Mouse (Mus musculus): ENCODE data around the gene Map2k4. TPM values are rescaled to one million over a fixed set of nuclear protein-coding genes. Genes with fewer than 3 reads are reported as not detected.

Gene Map2k4
- 7.6 and 8.3 TPM in 2 replicates for polyA plus RNA-seq (2012; rRNA removed)

- peaks cover 3% of the 10 kb centered on the region; the same call in 1 of the 2 replicates for H3K4me1 ChIP-seq (ENCODE audit: control insufficient read depth, insufficient read depth, insufficient read length)
- H3K27me3 ChIP-seq (ENCODE audit: control insufficient read depth, insufficient read depth, low read length), result no peaks in the 10 kb centered on the region
- H3K4me3 ChIP-seq (ENCODE audit: extremely low read depth, insufficient read depth, insufficient read length), result peak within 1 kb of the TSS; percentile 76
- TF ChIP-seq CTCF (IDR thresholded peaks at IDR 0.05; ENCODE audit: extremely low read depth, insufficient read depth, insufficient read length, insufficient replicate concordance) (no peak), POLR2A (IDR thresholded peaks at IDR 0.05; ENCODE audit: low read depth, low read length) (peak; percentile 79)
- peak within 1 kb of the TSS; percentile 81 for H3K27ac ChIP-seq (ENCODE audit: insufficient read depth, low read length)
- WGBS, result 1% methylated on average over 36 of the region's 36 CpGs
- DNase-seq (ENCODE audit: low read depth in 1 of 2, low spot score in 2 of 2), result peak; percentile 85 to 91
- H3K36me3 ChIP-seq (ENCODE audit: control insufficient read depth, insufficient read depth, low read length), result no peaks in the 10 kb centered on the region
Observed at GRCm38 (mm10) chr11:65788154-65788553, at the start of gene Map2k4. Gene Map2k4 (minus strand): TSS chr11:65788297.

DNA sequence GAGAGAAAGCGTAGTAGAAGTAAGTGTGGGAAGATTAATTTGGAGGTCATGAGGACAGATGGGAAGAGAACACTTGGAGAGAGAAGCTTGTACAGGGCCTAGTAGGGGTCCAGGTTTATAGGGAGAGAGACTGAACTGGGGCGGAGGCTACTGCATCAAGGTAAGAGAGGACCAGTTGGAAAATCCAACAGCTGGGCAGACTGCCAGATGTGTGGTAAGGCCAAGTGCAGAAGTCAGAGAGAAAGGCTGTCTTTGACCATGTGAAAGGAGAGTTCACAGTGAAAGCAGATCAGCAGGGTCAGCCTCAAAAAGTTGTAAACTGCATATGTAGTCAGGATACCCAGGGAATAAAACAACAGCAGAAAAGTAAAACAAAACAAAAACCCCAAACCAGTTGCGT, 36.5 kb upstream of the Map2k4 start:
- Histone ChIP-seq H3K4me3 (ENCODE audit: extremely low read depth, insufficient read depth, insufficient read length) (no peak overlapping the region), H3K36me3 (ENCODE audit: control insufficient read depth, insufficient read depth, low read length) (peaks cover 39% of the 10 kb centered on the region), H3K27ac (ENCODE audit: insufficient read depth, low read length) (no peak overlapping the region), H3K4me1 (ENCODE audit: control insufficient read depth, insufficient read depth, insufficient read length) (no peaks in the 10 kb centered on the region), H3K27me3 (ENCODE audit: control insufficient read depth, insufficient read depth, low read length) (no peaks in the 10 kb centered on the region)
- no peak for TF ChIP-seq POLR2A (IDR thresholded peaks at IDR 0.05; ENCODE audit: low read depth, low read length)
- no peak for TF ChIP-seq CTCF (IDR thresholded peaks at IDR 0.05; ENCODE audit: extremely low read depth, insufficient read depth, insufficient read length, insufficient replicate concordance)
- 92% methylated on average over 3 of the region's 3 CpGs for WGBS
- no peak for DNase-seq (ENCODE audit: low read depth in 1 of 2, low spot score in 2 of 2)

DNA sequence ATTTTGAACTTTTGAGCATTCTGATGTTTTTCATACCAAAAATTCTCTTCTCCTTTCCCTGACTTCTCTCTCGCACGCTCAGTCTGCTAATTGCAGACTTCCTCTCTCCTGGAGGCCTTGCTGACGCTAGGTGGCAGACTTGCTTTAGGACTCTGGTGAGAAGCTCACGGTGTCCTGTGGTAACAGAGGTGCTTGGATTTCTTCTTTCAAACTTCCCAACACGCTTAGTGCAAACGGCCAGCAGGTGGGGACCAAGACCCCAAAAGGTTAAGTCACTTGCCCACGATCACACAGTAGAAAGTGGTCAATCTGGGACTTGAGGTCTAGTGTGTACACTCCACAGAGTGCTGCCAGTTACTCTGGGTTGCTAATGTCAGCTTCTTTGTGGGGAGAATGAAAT, 32.8 kb upstream of the Map2k4 start:
- Histone ChIP-seq H3K36me3 (ENCODE audit: control insufficient read depth, insufficient read depth, low read length) (peaks cover 35% of the 10 kb centered on the region), H3K4me3 (ENCODE audit: extremely low read depth, insufficient read depth, insufficient read length) (no peak overlapping the region), H3K27ac (ENCODE audit: insufficient read depth, low read length) (no peak overlapping the region), H3K27me3 (ENCODE audit: control insufficient read depth, insufficient read depth, low read length) (no peaks in the 10 kb centered on the region), H3K4me1 (ENCODE audit: control insufficient read depth, insufficient read depth, insufficient read length) (no peaks in the 10 kb centered on the region)
- peak; percentile 43; the same call in 1 of the 2 replicates for TF ChIP-seq CTCF (IDR thresholded peaks at IDR 0.05; ENCODE audit: extremely low read depth, insufficient read depth, insufficient read length, insufficient replicate concordance)
- no peak for TF ChIP-seq POLR2A (IDR thresholded peaks at IDR 0.05; ENCODE audit: low read depth, low read length)
- peak; percentile 4 to 57 for DNase-seq (ENCODE audit: low read depth in 1 of 2, low spot score in 2 of 2)
- 25% methylated on average over 7 of the region's 7 CpGs for WGBS

DNA sequence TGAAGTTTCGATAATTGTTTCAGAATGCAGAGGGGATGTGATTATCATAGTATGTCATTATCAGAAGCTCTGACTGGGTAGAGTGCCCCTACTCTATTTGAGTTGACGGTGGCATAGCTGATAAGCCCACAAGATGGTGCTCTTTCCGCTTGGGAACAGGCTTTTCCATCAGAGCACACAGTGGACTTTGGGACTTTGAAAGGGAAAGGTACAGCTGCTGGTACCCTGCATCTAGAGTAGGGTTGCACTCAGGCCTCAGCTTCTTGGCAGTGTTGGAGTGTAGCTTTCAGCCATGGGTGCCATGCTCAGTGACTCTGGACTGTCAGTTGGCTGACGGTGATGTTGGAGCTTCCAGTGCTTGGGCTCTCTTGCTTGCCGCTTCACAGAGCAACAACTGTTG, 32.2 kb upstream of the Map2k4 start:
- no peaks in the 10 kb centered on the region for H3K4me1 ChIP-seq (ENCODE audit: control insufficient read depth, insufficient read depth, insufficient read length)
- DNase-seq (ENCODE audit: low read depth in 1 of 2, low spot score in 2 of 2), result no peak
- peaks cover 41% of the 10 kb centered on the region for H3K36me3 ChIP-seq (ENCODE audit: control insufficient read depth, insufficient read depth, low read length)

GRCm38 (mm10) chr11:65818193-65818592, 30.1 kb upstream of the Map2k4 start:
- no peak for DNase-seq (ENCODE audit: low read depth in 1 of 2, low spot score in 2 of 2)
- 59% methylated on average over 1 of the region's 1 CpGs for WGBS
- H3K4me1 ChIP-seq (ENCODE audit: control insufficient read depth, insufficient read depth, insufficient read length), result no peaks in the 10 kb centered on the region
- H3K27ac ChIP-seq (ENCODE audit: insufficient read depth, low read length), result no peak overlapping the region
- peaks cover 40% of the 10 kb centered on the region for H3K36me3 ChIP-seq (ENCODE audit: control insufficient read depth, insufficient read depth, low read length)
- H3K4me3 ChIP-seq (ENCODE audit: extremely low read depth, insufficient read depth, insufficient read length), result no peak overlapping the region
- no peaks in the 10 kb centered on the region for H3K27me3 ChIP-seq (ENCODE audit: control insufficient read depth, insufficient read depth, low read length)
- TF ChIP-seq POLR2A (IDR thresholded peaks at IDR 0.05; ENCODE audit: low read depth, low read length), result no peak
- no peak for TF ChIP-seq CTCF (IDR thresholded peaks at IDR 0.05; ENCODE audit: extremely low read depth, insufficient read depth, insufficient read length, insufficient replicate concordance)

More for the DNA sequence above, 32.2 kb upstream of the Map2k4 start:
- H3K4me3 ChIP-seq (ENCODE audit: extremely low read depth, insufficient read depth, insufficient read length), result no peak overlapping the region
- no peaks in the 10 kb centered on the region for H3K27me3 ChIP-seq (ENCODE audit: control insufficient read depth, insufficient read depth, low read length)
- TF ChIP-seq CTCF (IDR thresholded peaks at IDR 0.05; ENCODE audit: extremely low read depth, insufficient read depth, insufficient read length, insufficient replicate concordance) (no peak), POLR2A (IDR thresholded peaks at IDR 0.05; ENCODE audit: low read depth, low read length) (no peak)
- 89% methylated on average over 5 of the region's 5 CpGs for WGBS
- H3K27ac ChIP-seq (ENCODE audit: insufficient read depth, low read length), result no peak overlapping the region

- TF ChIP-seq POLR2A (IDR thresholded peaks at IDR 0.05; ENCODE audit: low read depth, low read length) (no peak), CTCF (IDR thresholded peaks at IDR 0.05; ENCODE audit: extremely low read depth, insufficient read depth, insufficient read length, insufficient replicate concordance) (no peak)
- H3K27me3 ChIP-seq (ENCODE audit: control insufficient read depth, insufficient read depth, low read length), result no peaks in the 10 kb centered on the region
- 86% methylated on average over 6 of the region's 6 CpGs for WGBS
- no peaks in the 10 kb centered on the region for H3K4me1 ChIP-seq (ENCODE audit: control insufficient read depth, insufficient read depth, insufficient read length)
- DNase-seq (ENCODE audit: low read depth in 1 of 2, low spot score in 2 of 2), result no peak
- no peak overlapping the region for H3K27ac ChIP-seq (ENCODE audit: insufficient read depth, low read length)
- H3K4me3 ChIP-seq (ENCODE audit: extremely low read depth, insufficient read depth, insufficient read length), result no peak overlapping the region
- H3K36me3 ChIP-seq (ENCODE audit: control insufficient read depth, insufficient read depth, low read length), result peaks cover 31% of the 10 kb centered on the region
Observed at GRCm38 (mm10) chr11:65816237-65816636, 28.1 kb upstream of the Map2k4 start.

DNA sequence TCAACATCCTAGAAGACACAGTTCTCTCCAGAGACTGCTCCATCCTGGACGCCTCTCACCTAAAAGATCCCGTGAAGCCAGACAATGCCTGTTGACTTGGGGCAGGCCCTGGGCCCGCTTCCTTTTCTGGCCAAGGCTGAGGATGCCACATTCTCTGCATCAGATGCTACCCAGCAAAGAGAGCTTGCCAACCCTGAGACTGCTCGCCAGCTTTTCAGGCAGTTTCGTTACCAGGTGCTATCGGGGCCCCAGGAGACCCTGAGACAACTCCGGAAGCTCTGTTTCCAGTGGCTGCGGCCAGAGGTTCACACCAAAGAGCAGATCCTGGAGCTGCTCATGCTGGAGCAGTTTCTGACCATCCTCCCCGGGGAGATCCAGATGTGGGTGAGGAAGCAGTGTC, 26.3 kb upstream of the Map2k4 start:
- H3K4me1 ChIP-seq (ENCODE audit: control insufficient read depth, insufficient read depth, insufficient read length), result no peaks in the 10 kb centered on the region
- peaks cover 31% of the 10 kb centered on the region for H3K36me3 ChIP-seq (ENCODE audit: control insufficient read depth, insufficient read depth, low read length)
- no peak overlapping the region for H3K27ac ChIP-seq (ENCODE audit: insufficient read depth, low read length)
- WGBS, result 92% methylated on average over 9 of the region's 9 CpGs
- DNase-seq (ENCODE audit: low read depth in 1 of 2, low spot score in 2 of 2), result no peak
- TF ChIP-seq POLR2A (IDR thresholded peaks at IDR 0.05; ENCODE audit: low read depth, low read length), result no peak
- no peak for TF ChIP-seq CTCF (IDR thresholded peaks at IDR 0.05; ENCODE audit: extremely low read depth, insufficient read depth, insufficient read length, insufficient replicate concordance)
- no peaks in the 10 kb centered on the region for H3K27me3 ChIP-seq (ENCODE audit: control insufficient read depth, insufficient read depth, low read length)
- H3K4me3 ChIP-seq (ENCODE audit: extremely low read depth, insufficient read depth, insufficient read length), result no peak overlapping the region

Measured in spleen, adult 2 months (tissue).